Mouse (Mus musculus): ENCODE measurements around the gene Pqlc2.

The Pqlc2 gene

DNA sequence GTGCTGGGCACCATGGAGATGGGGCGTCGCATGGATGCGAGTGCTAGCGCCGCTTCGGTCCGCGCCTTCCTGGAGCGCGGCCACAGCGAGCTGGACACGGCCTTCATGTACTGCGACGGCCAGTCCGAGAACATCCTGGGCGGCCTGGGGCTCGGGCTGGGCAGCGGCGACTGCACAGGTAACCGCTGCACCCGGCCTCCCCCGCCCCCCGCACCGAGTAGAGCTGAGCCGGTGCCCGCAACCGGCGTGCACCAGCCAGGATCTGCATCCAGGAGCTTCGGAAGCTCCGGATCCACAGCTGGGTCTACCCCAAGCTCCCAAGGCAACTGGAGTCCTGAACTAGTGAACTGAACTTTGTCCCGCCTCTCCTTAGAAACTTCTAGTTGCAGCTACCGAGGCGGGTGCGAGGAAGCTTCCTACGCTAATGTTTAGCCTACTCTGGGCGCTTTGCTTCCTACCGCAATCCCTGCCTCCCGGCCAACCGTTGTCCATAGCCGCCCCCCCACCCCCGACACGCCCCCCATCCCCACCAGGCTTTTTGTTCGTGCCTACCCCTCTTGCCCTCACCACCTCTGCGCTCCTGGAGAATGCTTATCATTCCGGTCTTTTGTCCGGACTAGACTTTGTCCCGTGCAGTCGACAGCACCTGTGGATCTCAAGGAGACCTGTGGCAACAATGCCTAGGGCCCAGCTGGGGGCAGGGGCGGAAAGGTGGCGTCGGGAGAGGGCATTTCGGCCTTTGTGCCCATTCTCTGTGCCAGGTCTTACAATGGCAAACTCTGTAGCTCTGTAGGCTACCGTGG is 592 bp upstream of the Pqlc2 start:
- in situ Hi-C loops (cut with MboI; ENCODE audit: low pct_unique_long_range_greater_than_20kb in 1 of 2, low sequenced_read_pairs in 2 of 2, unreplicated experiment in 1 of 2), result no loop called here

DNA sequence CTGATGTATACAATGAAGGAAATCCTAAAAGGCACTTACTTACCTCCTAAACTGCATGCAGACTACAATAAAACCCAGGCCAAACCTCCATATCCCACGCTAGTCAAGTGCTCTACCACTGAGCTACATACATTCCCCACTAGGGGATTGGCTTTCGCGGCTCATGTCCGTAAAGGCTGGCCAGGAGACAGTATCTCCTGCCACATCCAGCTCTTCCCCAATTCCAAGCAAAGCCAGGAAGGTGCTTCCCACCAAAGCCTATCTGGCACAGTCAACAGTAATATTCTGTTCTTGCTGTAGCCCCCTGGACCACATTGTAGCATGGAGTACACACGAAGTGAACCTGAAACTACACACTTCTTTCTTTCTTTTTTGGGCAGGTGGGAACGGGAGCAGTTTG is 857 bp downstream of the Pqlc2 start:
- in situ Hi-C loops (cut with MboI; ENCODE audit: low pct_unique_long_range_greater_than_20kb in 1 of 2, low sequenced_read_pairs in 2 of 2, unreplicated experiment in 1 of 2), result no loop called here

DNA sequence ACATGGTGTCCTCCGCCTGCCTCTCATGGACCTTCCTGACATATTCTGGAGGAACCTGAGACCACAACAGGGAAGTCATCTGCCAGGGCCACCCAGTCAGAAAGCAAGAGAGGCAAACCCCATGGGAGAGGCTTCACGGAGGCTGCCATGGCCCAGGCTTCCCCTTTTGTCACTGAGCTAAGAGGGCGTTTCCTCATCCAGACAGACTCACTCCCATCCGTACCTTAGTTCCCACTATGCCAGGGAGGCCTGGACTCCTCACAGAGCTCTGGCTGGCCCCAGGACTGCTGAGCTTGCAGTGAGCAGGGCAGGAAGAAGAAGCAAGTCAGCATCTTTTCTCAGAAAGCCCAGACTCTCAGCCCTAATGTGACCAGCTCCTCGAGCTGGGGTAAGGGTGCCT is 2.6 kb downstream of the Pqlc2 start:
- in situ Hi-C loops (cut with MboI; ENCODE audit: low pct_unique_long_range_greater_than_20kb in 1 of 2, low sequenced_read_pairs in 2 of 2, unreplicated experiment in 1 of 2), result no loop called here

DNA sequence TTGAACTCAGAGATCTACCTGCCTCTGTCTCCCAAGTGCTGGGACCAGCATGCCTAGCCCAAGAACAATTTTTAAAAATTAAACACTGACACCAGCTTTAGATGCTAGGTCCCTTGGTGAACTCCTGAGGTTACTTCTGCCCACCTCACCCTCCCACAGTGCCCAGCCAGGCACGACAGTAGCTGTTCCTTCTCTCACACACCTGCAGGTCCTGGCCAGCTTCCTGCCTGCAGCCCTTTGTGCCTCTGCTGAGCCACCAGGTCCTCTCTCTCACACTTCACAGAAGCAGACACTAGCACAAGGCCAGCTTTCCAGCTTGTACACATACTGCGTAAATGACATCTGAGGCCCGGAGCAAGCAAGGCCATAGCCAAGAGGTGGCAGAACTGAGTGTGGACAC is 5.0 kb downstream of the Pqlc2 start:
- in situ Hi-C loops (cut with MboI; ENCODE audit: low pct_unique_long_range_greater_than_20kb in 1 of 2, low sequenced_read_pairs in 2 of 2, unreplicated experiment in 1 of 2), result no loop called here

DNA sequence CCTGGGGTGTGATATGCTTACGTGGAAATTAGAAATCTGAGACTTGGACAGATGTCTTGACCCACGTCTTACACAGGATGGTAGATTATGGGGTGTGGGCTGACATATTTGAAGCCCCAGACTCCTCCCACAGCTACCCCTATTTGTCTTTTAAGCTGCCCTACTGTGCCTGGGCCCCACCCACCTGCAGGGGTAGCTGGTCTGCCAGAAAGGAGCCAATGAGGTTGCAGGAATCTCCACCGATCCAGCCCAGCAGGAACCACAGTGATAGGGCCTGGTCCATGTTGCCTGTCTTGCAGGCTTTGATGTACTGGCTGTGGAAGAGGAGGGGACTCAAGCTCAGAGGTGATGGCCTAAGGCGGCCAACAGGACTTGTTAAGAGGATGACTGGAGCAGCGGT is 8.3 kb downstream of the Pqlc2 start:
- in situ Hi-C loops (cut with MboI; ENCODE audit: low pct_unique_long_range_greater_than_20kb in 1 of 2, low sequenced_read_pairs in 2 of 2, unreplicated experiment in 1 of 2), result no loop called here

DNA sequence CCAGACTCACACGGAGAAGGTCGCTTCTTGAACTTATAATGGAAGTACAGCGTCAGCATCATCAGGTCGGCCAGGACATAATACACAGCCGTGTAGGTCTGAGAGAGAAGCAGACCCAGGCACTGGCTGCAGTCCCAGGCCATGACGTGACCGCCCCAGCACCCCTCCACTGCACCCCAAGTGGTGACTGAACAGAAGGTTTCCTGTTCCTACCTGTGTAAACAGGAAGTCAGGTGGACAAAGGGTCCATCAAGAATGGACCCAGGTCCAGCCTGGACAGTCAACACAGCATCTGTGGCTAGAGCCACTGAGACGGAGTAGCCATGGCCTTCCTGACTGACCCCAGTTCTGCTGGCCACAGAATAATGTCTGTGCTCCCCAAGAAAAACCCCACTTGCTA is 8.7 kb downstream of the Pqlc2 start:
- in situ Hi-C loops (cut with MboI; ENCODE audit: low pct_unique_long_range_greater_than_20kb in 1 of 2, low sequenced_read_pairs in 2 of 2, unreplicated experiment in 1 of 2), result no loop called here

DNA sequence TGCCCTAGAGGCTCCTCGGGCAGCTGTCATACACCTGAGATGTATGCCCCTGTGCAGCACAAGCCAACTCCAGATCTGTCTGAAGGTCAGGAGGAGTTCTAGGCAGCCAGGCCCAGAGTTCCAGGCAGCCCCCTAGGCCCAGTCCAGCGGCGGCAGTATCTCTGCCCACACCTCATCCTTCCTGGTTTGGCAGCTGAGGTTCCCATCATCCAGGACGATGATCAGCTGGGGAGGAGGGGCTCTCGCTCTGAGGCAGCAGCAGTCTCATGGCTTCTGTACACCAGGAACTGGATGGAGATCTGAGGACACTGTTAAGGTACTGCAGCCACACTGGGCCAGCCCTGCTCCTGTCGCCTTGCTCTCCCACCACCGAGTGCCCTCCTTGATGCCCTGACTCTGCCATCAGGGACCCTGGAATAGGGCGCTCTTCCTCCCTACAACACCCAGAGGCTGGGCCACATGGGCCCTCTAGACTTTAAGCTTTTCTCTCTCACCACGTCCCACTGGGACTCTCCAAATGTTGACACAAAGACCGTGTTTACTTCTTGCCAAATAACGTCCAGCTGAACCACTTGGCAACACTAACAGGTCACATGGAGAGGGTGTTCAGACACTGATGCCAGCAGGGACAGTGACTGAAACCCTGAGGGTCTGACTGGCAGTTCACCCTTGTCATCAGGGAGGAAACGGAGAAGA is 11.7 kb downstream of the Pqlc2 start:
- in situ Hi-C loops (cut with MboI; ENCODE audit: low pct_unique_long_range_greater_than_20kb in 1 of 2, low sequenced_read_pairs in 2 of 2, unreplicated experiment in 1 of 2), result no loop called here

DNA sequence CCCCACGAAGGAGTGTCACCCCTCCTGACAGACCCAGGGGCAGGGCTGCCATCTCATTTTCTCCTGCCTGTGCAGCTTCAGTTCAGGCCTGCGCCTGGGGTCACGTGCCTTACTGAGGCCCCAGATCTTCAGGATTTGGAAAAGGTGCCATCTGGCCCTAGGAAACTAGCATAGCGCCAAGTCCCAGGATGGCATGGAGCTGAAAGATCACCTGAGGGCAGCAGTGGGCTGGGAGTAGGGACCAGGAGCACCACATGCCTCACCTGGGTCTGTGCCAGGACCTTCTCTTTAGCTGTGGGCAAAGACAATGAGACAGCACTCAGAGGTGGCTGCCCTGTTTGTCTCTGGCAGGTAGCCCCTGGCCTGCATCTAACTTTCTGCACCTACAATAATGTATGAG is 12.9 kb downstream of the Pqlc2 start:
- in situ Hi-C loops (cut with MboI; ENCODE audit: low pct_unique_long_range_greater_than_20kb in 1 of 2, low sequenced_read_pairs in 2 of 2, unreplicated experiment in 1 of 2), result no loop called here

DNA sequence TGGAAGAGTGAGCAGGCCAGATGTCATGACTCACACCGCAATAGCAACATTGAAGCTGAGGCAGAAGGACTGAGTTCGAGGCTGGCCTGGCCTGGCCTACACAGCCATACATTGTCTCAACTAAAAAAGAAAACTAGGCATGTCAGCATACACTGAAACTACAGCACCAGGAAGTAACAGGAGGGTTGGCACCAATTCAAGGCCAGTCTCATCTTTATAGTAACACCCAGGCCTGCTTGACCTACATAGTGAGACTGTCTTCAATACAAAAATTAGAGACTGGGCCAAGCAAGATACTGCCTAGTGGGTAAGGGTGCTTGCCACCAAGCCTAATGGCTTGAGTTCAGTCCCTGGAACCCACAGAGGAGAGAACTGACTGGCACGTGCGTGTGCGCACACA is 18.5 kb downstream of the Pqlc2 start:
- in situ Hi-C loops (cut with MboI; ENCODE audit: low pct_unique_long_range_greater_than_20kb in 1 of 2, low sequenced_read_pairs in 2 of 2, unreplicated experiment in 1 of 2), result no loop called here

DNA sequence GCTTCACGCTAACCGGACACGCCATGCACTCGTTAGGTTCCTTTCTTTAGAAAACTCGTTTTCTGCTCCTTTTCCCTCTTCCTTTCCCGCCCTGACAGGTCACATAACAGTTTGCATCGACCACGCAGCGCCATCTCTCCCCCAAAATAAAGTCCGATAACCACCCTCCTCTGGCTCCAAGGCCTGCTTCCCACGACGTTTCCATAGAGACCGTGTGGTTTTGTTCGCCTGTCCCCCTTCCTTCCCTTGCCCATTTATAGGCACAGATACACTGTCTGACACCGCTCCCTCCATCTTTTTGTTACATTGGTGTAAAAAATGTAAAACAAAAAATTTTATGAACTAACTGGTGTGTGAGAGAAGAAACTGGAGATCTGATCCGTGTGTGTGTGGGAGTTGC is 19.4 kb downstream of the Pqlc2 start:
- in situ Hi-C loops (cut with MboI; ENCODE audit: low pct_unique_long_range_greater_than_20kb in 1 of 2, low sequenced_read_pairs in 2 of 2, unreplicated experiment in 1 of 2), result no loop called here

DNA sequence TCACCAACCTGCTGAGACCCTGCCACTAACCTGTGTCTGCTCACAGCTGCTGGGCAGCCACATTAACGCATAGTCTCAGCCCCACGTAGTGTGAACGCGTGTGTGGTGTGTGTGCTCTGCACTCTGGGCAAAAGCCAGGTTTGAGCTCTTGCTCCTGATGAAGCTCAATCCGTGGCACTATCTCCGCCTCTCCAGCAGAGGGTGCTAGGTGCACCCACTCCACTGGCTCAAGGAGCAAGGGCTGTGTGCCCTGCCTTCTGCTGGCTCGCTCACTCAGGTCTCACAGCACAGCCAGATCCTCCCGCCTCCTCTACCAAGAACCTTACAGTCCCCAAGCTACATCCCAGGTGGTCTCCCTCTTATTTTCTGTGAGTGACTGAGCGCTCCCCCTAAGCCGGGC is 21.5 kb downstream of the Pqlc2 start:
- in situ Hi-C loops (cut with MboI; ENCODE audit: low pct_unique_long_range_greater_than_20kb in 1 of 2, low sequenced_read_pairs in 2 of 2, unreplicated experiment in 1 of 2), result no loop called here

DNA sequence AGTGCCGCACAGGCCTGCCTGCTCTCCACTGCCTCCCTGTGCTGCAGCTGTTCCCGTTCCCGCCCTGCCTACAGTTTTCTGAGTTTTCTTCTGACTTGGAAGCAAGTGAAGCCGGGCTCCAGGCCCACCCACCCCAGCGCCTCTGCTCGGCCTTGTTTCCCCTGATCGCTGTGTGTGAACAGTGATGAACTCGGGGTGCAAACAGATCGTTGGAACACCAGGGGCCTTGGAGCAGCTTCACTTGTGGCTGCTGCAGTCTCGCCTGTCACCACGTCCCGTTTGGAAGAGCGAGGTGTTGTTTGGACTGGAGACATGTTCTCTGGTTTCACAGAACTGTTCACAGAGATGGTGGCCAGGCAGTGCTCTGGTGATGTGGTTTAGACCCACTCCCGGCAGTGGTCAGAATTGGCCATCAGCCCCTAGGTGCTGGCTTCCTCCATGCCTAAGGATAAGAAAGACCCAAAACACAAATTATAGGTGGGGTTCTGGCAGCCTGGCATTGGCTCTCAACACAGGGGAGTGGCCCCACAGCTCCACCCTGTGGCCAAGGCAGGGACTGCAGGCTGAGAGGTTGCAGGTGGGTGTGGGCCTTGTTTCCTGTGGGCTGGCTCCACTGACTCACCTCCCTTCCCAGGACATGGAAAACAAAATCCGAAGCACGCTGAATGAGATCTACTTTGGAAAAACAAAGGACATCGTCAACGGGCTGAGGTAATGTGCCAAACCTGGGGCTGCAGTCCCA is 23.2 kb downstream of the Pqlc2 start:
- in situ Hi-C loops (cut with MboI; ENCODE audit: low pct_unique_long_range_greater_than_20kb in 1 of 2, low sequenced_read_pairs in 2 of 2, unreplicated experiment in 1 of 2), result no loop called here

DNA sequence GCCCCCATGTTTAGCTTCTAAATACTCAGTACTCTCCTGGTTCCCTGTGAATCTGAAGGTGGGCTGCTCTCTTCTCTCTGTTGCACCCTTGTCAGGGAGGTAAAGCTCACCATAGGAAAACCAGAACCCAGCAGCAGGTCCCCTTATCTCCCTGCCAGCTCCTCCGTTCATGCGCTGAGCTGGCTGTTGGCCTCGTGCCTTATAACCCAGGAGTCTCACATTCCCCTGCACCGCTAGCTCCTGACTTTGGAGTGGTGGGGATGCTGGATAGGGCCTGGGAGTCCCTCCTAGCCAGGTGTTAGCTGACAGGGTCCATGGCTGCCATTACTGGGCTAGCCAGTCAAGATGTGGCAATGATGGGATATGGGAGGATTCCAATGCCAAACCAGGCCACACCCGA is 24.3 kb downstream of the Pqlc2 start:
- in situ Hi-C loops (cut with MboI; ENCODE audit: low pct_unique_long_range_greater_than_20kb in 1 of 2, low sequenced_read_pairs in 2 of 2, unreplicated experiment in 1 of 2), result no loop called here

DNA sequence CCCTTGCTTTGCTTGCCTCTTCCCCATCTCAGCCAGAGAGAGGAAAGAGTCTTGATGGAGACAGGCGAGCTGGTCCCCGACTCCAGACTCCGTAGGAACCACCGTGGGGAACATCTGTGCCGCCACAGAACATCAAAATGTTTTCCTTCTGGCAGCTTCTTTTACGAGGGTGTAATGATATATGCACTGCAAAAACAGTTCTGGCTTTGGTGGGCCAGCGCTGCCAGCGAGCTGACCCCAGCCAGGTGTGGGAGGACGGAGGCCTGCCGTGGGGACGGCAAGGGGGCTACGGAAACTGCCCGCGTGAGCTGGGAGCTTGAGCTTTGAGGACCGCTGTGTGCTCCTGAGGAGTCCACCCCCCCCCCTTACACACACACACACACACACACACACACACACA is 25.6 kb downstream of the Pqlc2 start:
- in situ Hi-C loops (cut with MboI; ENCODE audit: low pct_unique_long_range_greater_than_20kb in 1 of 2, low sequenced_read_pairs in 2 of 2, unreplicated experiment in 1 of 2), result no loop called here

DNA sequence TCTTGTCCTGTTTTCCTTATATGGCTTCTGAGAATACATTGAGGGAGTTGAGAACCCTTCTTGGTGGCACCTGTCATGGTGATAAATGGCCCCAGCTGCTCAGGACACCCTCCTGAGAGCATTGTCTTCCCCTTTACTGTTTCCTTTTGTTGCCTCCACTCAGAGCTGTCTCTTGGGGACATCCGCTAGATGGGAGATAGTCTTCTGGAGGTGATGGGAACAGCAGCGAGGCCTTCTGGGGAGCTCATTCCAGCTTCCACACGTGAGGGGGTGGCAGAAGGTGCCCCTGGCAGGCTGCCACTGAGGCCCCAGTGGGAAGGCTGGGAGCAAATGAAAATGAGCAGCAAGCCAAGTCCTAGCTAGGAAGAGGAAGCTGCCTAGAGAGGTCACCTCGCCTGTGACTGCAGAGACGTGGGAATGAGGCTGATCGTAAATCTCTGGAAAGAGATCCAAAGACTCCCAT is 27.5 kb downstream of the Pqlc2 start:
- in situ Hi-C loops (cut with MboI; ENCODE audit: low pct_unique_long_range_greater_than_20kb in 1 of 2, low sequenced_read_pairs in 2 of 2, unreplicated experiment in 1 of 2), result no loop called here

DNA sequence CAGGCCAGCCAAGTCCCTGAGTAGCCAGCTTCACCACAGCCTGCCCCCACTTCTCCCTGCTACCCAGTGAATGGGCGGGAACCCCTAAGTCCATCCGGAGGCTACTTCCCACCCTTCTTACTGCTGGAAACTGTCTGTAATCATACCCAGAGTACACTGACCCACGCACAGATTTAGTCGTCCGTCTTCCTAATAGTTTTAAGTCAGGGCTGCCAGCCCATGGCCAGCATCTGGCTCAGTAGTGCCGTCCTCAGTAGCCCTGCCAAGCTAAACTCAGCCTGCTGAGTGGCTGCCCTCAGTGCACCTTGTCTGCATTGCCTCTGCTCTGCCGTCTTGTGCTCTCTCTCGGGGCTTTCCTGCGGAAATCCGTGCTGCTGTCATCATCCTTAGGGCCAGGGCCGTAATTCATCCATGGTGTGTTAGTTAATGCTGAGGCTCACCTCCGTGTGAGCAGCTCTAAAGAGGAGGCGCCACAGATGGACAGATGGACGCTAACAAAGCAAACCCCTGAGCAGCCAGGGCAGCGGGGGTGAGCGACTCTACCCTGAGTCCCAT is 28.6 kb downstream of the Pqlc2 start:
- in situ Hi-C loops (cut with MboI; ENCODE audit: low pct_unique_long_range_greater_than_20kb in 1 of 2, low sequenced_read_pairs in 2 of 2, unreplicated experiment in 1 of 2), result no loop called here

DNA sequence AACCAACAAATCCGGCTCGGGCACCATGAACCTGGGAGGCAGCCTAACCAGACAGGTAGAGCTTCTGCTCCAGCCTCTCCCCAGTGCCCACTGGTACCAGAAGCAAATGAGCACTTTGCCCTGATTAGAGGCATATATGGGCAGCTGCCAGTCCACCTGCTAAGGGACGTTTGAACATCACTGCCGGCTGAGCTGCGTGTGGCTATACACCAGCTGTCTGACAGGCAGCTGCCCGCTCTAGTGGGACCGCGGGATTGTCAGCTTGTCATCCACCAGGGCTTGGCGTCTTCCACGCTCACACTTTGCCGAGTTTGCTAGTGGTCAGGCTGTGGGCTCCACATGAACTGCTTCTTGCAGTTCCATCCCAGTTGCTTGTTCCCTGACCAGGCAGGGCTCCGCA is 30.0 kb downstream of the Pqlc2 start:
- in situ Hi-C loops (cut with MboI; ENCODE audit: low pct_unique_long_range_greater_than_20kb in 1 of 2, low sequenced_read_pairs in 2 of 2, unreplicated experiment in 1 of 2), result no loop called here

DNA sequence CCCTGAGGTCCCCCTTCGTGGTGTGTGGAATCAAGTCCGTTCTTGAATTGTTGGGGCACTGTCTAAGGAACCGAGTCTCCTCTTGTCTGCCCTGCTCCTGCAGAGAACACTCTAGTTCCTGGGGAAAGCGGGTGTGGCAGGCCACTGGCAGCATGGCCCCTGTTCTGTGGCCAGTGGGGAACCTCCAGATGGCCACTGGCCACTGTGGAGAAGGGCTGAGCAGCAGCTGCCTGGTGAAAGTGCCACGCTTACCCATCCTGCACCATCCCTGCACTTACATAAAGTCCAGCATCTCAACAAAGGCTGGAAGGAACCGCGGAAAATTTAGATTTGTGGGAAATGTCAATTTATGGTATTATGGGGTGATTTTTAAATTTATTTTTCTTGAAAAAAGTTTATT is 34.1 kb downstream of the Pqlc2 start:
- in situ Hi-C loops (cut with MboI; ENCODE audit: low pct_unique_long_range_greater_than_20kb in 1 of 2, low sequenced_read_pairs in 2 of 2, unreplicated experiment in 1 of 2), result no loop called here

DNA sequence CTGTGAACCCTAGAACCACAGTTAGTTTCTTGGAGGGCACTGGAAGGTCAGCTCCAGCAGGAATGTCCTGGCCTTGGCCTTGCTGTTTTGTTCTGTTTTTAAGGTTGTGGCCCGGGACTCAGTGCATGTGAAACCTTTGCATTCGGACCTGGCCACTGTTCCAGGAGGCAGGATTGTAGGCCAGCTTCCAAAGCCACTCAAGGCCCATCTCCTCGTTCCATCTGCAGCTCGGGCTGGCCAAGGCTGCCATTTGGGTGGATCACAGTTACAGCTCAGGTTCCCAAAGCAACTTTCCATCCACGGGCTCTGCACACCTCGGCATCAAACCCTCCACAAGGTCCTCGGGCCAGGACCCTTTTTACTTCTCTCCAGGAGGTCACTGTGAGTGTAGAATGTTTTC is 35.9 kb downstream of the Pqlc2 start:
- in situ Hi-C loops (cut with MboI; ENCODE audit: low pct_unique_long_range_greater_than_20kb in 1 of 2, low sequenced_read_pairs in 2 of 2, unreplicated experiment in 1 of 2), result no loop called here

All from mouse embryonic stem cell (cell line).